Mouse (Mus musculus): Measurements from ENCODE around the gene Pex10.

GRCm38 (mm10) chr4:155086108-155087024, 19.6 kb downstream of the Pex10 start, which contains the start of the genes Rer1 and Morn1:
- TF ChIP-seq CTCF (IDR thresholded peaks at IDR 0.05; ENCODE audit: low read depth, low read length) (no peak), POLR2A (IDR thresholded peaks at IDR 0.05; ENCODE audit: borderline replicate concordance, low read depth, low read length) (no peak)

All from bone marrow macrophage, adult 2 months (primary cell).